In genomic region chr5:136714232-136714875, GRCm38 (mm10) we compare ENCODE assay signal across 9 mouse cellular contexts. TPM values are rescaled to one million over a fixed set of nuclear protein-coding genes. Genes with fewer than 3 reads are reported as not detected.
DNase-seq lines count a peak whose midpoint lies in the region; ATAC-seq lines count a peak whose summit lies in the region.
"Had no signal": no experiment of that assay in that cellular context is flagged by ENCODE, and none has a peak within 500 bp of the region (broad histone marks: within the 10 kb centered on the region; RNA-seq: fewer than 3 reads in every experiment).

No protein-coding gene starts in this region.

- peak; percentile 29 to 65 for DNase-seq in kidney, postnatal 4 days
- DNase-seq in kidney, adult 9 months, result no peak
- peak; percentile 43 for DNase-seq in cerebellum, adult 8-10 months
- DNase-seq in midbrain, embryonic 11.5 days (ENCODE audit: low spot score, missing footprints), result no peak
- no peak for DNase-seq in natural killer cell, adult 2 months (ENCODE audit: low spot score in 2 of 2)
- no peak for DNase-seq in thymus, adult 18-20 months

- no peaks in the 10 kb centered on the region for H3K36me3 ChIP-seq in forebrain, embryonic 15.5 days
- no peaks in the 10 kb centered on the region for H3K36me3 ChIP-seq in midbrain, embryonic 11.5 days (ENCODE audit: control insufficient read depth, insufficient read depth, low read length)
- H3K36me3 ChIP-seq: liver, embryonic 15.5 days had no signal

- ATAC-seq in forebrain, embryonic 15.5 days (replicated peaks), result no peak
- ATAC-seq in midbrain, embryonic 11.5 days (ENCODE audit: low FRiP score), result no peak
- no peak for ATAC-seq in inflammation-experienced regulatory T-cells, adult 6 months

- peaks cover 14% of the 10 kb centered on the region for H3K4me1 ChIP-seq in forebrain, embryonic 15.5 days
- H3K4me1 ChIP-seq in midbrain, embryonic 11.5 days (ENCODE audit: control insufficient read depth, insufficient read depth, low read length), result peaks cover 2% of the 10 kb centered on the region; the same call in 1 of the 2 replicates
- H3K4me1 ChIP-seq: liver, embryonic 15.5 days had no signal

- 14% methylated on average over 32 of the region's 32 CpGs for WGBS in forebrain, embryonic 15.5 days
- WGBS in midbrain, embryonic 11.5 days, result 26% methylated on average over 32 of the region's 32 CpGs

- no peaks in the 10 kb centered on the region for H3K9me3 ChIP-seq in forebrain, embryonic 15.5 days
- H3K9me3 ChIP-seq in midbrain, embryonic 11.5 days (ENCODE audit: control insufficient read depth, low read length), result no peaks in the 10 kb centered on the region
- H3K9me3 ChIP-seq: liver, embryonic 15.5 days had no signal

- peak overlapping the region; percentile 17; the same call in 1 of the 2 replicates for H3K4me3 ChIP-seq in forebrain, embryonic 15.5 days
- no peak overlapping the region for H3K4me3 ChIP-seq in midbrain, embryonic 11.5 days (ENCODE audit: low read depth, low read length)
- H3K4me3 ChIP-seq: liver, embryonic 15.5 days had no signal

- no peak overlapping the region for H3K27ac ChIP-seq in forebrain, embryonic 15.5 days (replicated peaks)
- no peak overlapping the region for H3K27ac ChIP-seq in midbrain, embryonic 11.5 days (ENCODE audit: low read depth, low read length)
- H3K27ac ChIP-seq: liver, embryonic 15.5 days had no signal

- peak overlapping the region; percentile 44 for H3K4me2 ChIP-seq in forebrain, embryonic 15.5 days (replicated peaks)
- H3K4me2 ChIP-seq in midbrain, embryonic 11.5 days, result peak overlapping the region; percentile 33
- H3K4me2 ChIP-seq: liver, embryonic 15.5 days had no signal

- H3K27me3 ChIP-seq in forebrain, embryonic 15.5 days, result peaks cover 9% of the 10 kb centered on the region; the same call in 1 of the 2 replicates
- no peaks in the 10 kb centered on the region for H3K27me3 ChIP-seq in midbrain, embryonic 11.5 days (ENCODE audit: control insufficient read depth, insufficient read depth, low read length)

- H3K9ac ChIP-seq in forebrain, embryonic 15.5 days (replicated peaks), result peak overlapping the region; percentile 24; the same call in 1 of the 2 replicates
- no peak overlapping the region for H3K9ac ChIP-seq in midbrain, embryonic 11.5 days (ENCODE audit: low read length)
- H3K9ac ChIP-seq: liver, embryonic 15.5 days had no signal

RNA-seq across cellular contexts. Expression of gene Myl10, which starts 21.4 kb away (rescaled TPM):
- polyA plus RNA-seq in forebrain, embryonic 15.5 days (2015; fragmentation: Nextera tagmentation; extraction: Ambion mirVana), result not detected in 2 replicates
- polyA plus RNA-seq in midbrain, embryonic 11.5 days (2014; fragmentation: Nextera tagmentation; extraction: Ambion mirVana), result not detected in 2 replicates
- polyA plus RNA-seq in inflammation-experienced regulatory T-cells, adult 6 months (2017; shearing (Covaris generic)), result 1 to 10 TPM in 1 of 3 experiments, not detected in 2; 1.4 TPM
- polyA plus RNA-seq: liver, embryonic 15.5 days had no signal

Comparison
In these comparisons a context has a peak if more than half of its experiments do, and no peak if none do; other contexts are left out.
1. DNase-seq: peak in kidney, postnatal 4 days (2 of 2) and cerebellum, adult 8-10 months (single experiment); none in kidney, adult 9 months (single experiment), midbrain, embryonic 11.5 days (single experiment), natural killer cell, adult 2 months (0 of 2) and thymus, adult 18-20 months (0 of 2).